Comparison of ENCODE assay signal across 8 mouse cellular contexts in the genomic region with DNA sequence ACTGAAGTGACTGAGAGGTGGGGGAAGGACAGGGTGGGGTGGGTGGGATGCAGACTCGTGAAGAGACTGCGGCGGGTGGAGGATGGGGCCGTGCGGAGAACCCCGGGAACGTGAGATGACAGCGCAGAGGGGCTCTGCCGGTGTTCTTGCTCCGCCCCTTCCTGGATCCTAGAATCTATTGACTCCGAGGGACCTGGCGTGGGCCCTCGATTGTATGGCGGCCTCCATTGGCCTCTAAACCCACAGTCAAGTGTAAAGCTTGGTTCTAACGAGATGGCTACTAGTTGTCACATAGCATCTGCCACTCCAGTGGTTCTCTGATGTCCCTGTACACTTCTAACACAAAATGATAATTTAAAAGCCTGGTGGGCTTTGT. TPM values are rescaled to one million over a fixed set of nuclear protein-coding genes. Genes with fewer than 3 reads are reported as not detected.
DNase-seq lines count a peak whose midpoint lies in the region; ATAC-seq and TF ChIP-seq lines count a peak whose summit lies in the region.

No protein-coding gene starts in this region.

- H3K4me2 ChIP-seq in kidney, embryonic 14.5 days (replicated peaks; ENCODE audit: low read depth, low read length), result peak overlapping the region; percentile 56
- H3K4me2 ChIP-seq in hindbrain, embryonic 15.5 days, result peak overlapping the region; percentile 56
- peak overlapping the region; percentile 76 for H3K4me2 ChIP-seq in midbrain, embryonic 14.5 days (ENCODE audit: low read length)

- WGBS in kidney, embryonic 14.5 days, result 0% methylated on average over 15 of the region's 15 CpGs
- under 1% methylated on average over 15 of the region's 15 CpGs for WGBS in hindbrain, embryonic 15.5 days
- WGBS in midbrain, embryonic 14.5 days, result under 1% methylated on average over 15 of the region's 15 CpGs

- peak overlapping the region; percentile 79 for H3K9ac ChIP-seq in kidney, embryonic 14.5 days (ENCODE audit: low read depth, low read length)
- H3K9ac ChIP-seq in hindbrain, embryonic 15.5 days, result peak overlapping the region; percentile 65
- H3K9ac ChIP-seq in midbrain, embryonic 14.5 days (replicated peaks; ENCODE audit: low read length), result peak overlapping the region; percentile 69

- no peak for ATAC-seq in kidney, embryonic 14.5 days (ENCODE audit: low FRiP score, low TSS enrichment)
- no peak for ATAC-seq in hindbrain, embryonic 15.5 days (ENCODE audit: low FRiP score, low read depth)
- ATAC-seq in midbrain, embryonic 14.5 days (ENCODE audit: low FRiP score, low TSS enrichment), result no peak

- H3K4me3 ChIP-seq in kidney, embryonic 14.5 days (ENCODE audit: low read length), result peak overlapping the region; percentile 61
- peak overlapping the region; percentile 73 for H3K4me3 ChIP-seq in hindbrain, embryonic 15.5 days
- H3K4me3 ChIP-seq in midbrain, embryonic 14.5 days (replicated peaks; ENCODE audit: low read depth, low read length), result peak overlapping the region; percentile 63

- peaks cover 10% of the 10 kb centered on the region; the same call in 1 of the 2 replicates for H3K4me1 ChIP-seq in kidney, embryonic 14.5 days (ENCODE audit: control insufficient read depth, insufficient read depth, low read length)
- peaks cover 19% of the 10 kb centered on the region for H3K4me1 ChIP-seq in hindbrain, embryonic 15.5 days (replicated peaks)
- H3K4me1 ChIP-seq in midbrain, embryonic 14.5 days (ENCODE audit: control insufficient read depth, insufficient read depth, low read length), result peaks cover 15% of the 10 kb centered on the region

- H3K27ac ChIP-seq in kidney, embryonic 14.5 days (ENCODE audit: low read depth, low read length), result peak overlapping the region; percentile 21
- peak overlapping the region; percentile 97 for H3K27ac ChIP-seq in hindbrain, embryonic 15.5 days (replicated peaks)
- peak overlapping the region; percentile 91 for H3K27ac ChIP-seq in midbrain, embryonic 14.5 days (replicated peaks; ENCODE audit: low read depth, low read length)

- peaks cover 29% of the 10 kb centered on the region for H3K36me3 ChIP-seq in kidney, embryonic 14.5 days (ENCODE audit: control insufficient read depth, insufficient read depth, low read length)
- H3K36me3 ChIP-seq in hindbrain, embryonic 15.5 days, result peaks cover 19% of the 10 kb centered on the region
- peaks cover 23% of the 10 kb centered on the region for H3K36me3 ChIP-seq in midbrain, embryonic 14.5 days (ENCODE audit: control insufficient read depth, insufficient read depth, low read length)

- peak; percentile 32; the same call in 1 of the 2 replicates for TF ChIP-seq POLR2A in brain, embryonic 14.5 days (IDR thresholded peaks at IDR 0.05; ENCODE audit: borderline replicate concordance, extremely low read depth, insufficient read depth, insufficient read length, poor library complexity, severe bottlenecking)

- no peaks in the 10 kb centered on the region for H3K27me3 ChIP-seq in kidney, embryonic 14.5 days (ENCODE audit: control insufficient read depth, insufficient read depth, low read length)
- no peaks in the 10 kb centered on the region for H3K27me3 ChIP-seq in hindbrain, embryonic 15.5 days
- H3K27me3 ChIP-seq in midbrain, embryonic 14.5 days (ENCODE audit: control insufficient read depth, insufficient read depth, low read length), result no peaks in the 10 kb centered on the region

- DNase-seq in kidney, postnatal 25 days, result no peak
- no peak for DNase-seq in brain, embryonic 14.5 days (ENCODE audit: low read depth)
- DNase-seq in midbrain, embryonic 14.5 days, result no peak
- no peak for DNase-seq in gastrocnemius, postnatal 25 days
- no peak for DNase-seq in thymus, postnatal 4 days
- DNase-seq in frontal cortex, postnatal 10 days (ENCODE audit: low spot score in 2 of 2), result no peak

- no peak for TF ChIP-seq CTCF in brain, embryonic 14.5 days (IDR thresholded peaks at IDR 0.05; ENCODE audit: borderline replicate concordance, extremely low read depth, insufficient read depth, insufficient read length)

- peaks cover 5% of the 10 kb centered on the region; the same call in 1 of the 2 replicates for H3K9me3 ChIP-seq in kidney, embryonic 14.5 days (ENCODE audit: control insufficient read depth, low read length)
- H3K9me3 ChIP-seq in hindbrain, embryonic 15.5 days, result no peaks in the 10 kb centered on the region
- no peaks in the 10 kb centered on the region; the same call in 1 of the 2 replicates for H3K9me3 ChIP-seq in midbrain, embryonic 14.5 days (ENCODE audit: control insufficient read depth, low read length)

RNA-seq across cellular contexts. Expression of gene Rbx1, which starts 0.6 kb away (rescaled TPM):
- polyA plus RNA-seq in kidney, embryonic 14.5 days (2014; fragmentation: Nextera tagmentation; extraction: Ambion mirVana), result 512 and 656 TPM in 2 replicates
- polyA plus RNA-seq in brain, embryonic 14.5 days (2012; rRNA removed), result 197 and 215 TPM in 2 replicates
- polyA plus RNA-seq in hindbrain, embryonic 15.5 days (2015; fragmentation: Nextera tagmentation; extraction: Ambion mirVana), result 378 and 408 TPM in 2 replicates
- polyA plus RNA-seq in midbrain, embryonic 14.5 days (2014; fragmentation: Nextera tagmentation; extraction: Ambion mirVana), result 500 and 547 TPM in 2 replicates
- 100 to 1,000 TPM in 1 of 2 experiments, 10 to 100 TPM in 1; 97.2 to 104 TPM for total RNA-seq in gastrocnemius, postnatal 25 days (2021)

RNA-seq across cellular contexts. Expression of gene Dnajb7, which starts 58.6 kb away (rescaled TPM):
- polyA plus RNA-seq in kidney, embryonic 14.5 days (2014; fragmentation: Nextera tagmentation; extraction: Ambion mirVana), result 1.3 and 1.5 TPM in 2 replicates
- not detected in 2 replicates for polyA plus RNA-seq in brain, embryonic 14.5 days (2012; rRNA removed)
- 1.3 and 1.9 TPM in 2 replicates for polyA plus RNA-seq in hindbrain, embryonic 15.5 days (2015; fragmentation: Nextera tagmentation; extraction: Ambion mirVana)
- polyA plus RNA-seq in midbrain, embryonic 14.5 days (2014; fragmentation: Nextera tagmentation; extraction: Ambion mirVana), result 0.47 and 1.1 TPM in 2 replicates
- not detected for total RNA-seq in gastrocnemius, postnatal 25 days (2021)

Comparison
In these comparisons a context has a peak if more than half of its experiments do, and no peak if none do; other contexts are left out.
1. H3K27ac ChIP-seq: peak in every context shown above with its lines; median percentile 97 in hindbrain, embryonic 15.5 days; 91 in midbrain, embryonic 14.5 days; 21 in kidney, embryonic 14.5 days.